Mouse (Mus musculus): Measurements from ENCODE around the gene Praf2.
"Not testable (repeated sequence)": the region's sequence is repeated elsewhere in the genome, so short reads cannot be mapped to it uniquely, and the experiment has no call there.

Praf2 gene

DNA sequence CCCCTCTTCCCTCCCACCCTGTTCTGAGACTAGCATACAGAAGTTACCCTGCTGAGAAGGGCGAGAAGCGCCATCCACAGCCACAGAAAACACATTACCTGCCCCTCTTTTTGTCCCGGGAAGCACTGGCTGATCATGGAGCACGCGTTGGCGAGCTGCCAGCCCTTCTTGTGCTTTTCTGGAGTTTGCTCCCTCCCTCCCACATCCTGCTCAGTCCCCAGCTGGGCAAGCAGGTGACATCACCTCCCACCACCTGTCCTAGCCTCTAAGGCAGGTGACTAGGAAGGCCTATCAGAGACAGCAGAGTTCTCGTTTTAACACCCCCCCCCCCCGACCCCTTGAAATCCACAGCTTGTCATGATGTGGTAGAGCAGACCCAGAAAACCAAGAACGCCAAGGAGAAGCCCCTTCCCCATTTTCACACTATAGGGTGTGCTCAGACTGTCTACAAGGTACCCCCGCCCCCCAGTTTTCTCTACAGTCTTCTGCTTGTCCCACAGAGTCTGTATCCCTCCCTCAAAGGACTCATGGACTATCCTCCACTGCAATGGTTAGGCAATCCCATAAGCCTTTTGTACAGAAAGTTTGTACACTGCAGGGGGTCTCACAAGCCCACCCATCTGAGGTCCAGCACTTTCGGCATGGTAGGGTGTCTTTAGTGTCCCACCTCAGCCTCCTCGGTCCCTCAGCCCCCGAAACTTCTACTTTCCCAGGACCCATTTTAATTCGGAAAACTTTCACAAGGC is 11.3 kb downstream of the Praf2 start:
- no peak for DNase-seq (ENCODE audit: low spot score)

DNA sequence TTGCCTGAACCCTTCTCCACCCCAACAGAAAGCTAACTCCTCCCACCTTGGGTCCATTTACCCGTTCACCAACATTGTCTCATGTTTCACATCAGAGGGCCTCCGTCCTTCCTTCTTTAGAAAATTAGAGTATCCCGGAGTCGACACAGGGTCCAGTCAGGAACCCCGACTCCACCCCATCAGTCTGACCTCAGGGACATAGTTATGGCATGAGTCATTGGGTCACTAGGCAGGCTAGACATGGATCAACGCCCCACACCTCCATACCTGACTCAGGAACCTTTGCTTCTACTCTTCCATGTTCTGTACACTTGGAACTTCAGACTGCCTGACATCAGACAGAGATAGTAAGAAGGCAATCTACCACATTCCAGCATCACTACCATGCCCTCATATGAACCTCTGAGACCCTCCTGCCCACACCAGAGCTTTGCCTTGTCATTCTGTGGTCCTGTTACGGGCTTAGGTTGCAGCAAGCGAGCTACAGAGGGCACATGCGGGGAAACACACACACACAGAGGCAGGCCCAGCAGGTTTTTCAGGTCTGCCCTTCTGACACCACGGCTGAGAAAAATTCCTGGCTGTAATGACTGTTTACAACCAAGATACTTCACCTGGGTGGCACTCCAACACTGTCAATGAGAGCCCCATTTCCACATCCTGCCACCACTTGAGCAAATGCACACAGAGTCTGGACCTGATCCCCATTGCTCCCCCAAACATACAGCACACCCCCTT is 12.0 kb downstream of the Praf2 start:
- no peak for DNase-seq (ENCODE audit: low spot score)

GRCm38 (mm10) chrX:7741103-7741502 is 12.9 kb downstream of the Praf2 start:
- DNase-seq (ENCODE audit: low spot score) = no peak

DNA sequence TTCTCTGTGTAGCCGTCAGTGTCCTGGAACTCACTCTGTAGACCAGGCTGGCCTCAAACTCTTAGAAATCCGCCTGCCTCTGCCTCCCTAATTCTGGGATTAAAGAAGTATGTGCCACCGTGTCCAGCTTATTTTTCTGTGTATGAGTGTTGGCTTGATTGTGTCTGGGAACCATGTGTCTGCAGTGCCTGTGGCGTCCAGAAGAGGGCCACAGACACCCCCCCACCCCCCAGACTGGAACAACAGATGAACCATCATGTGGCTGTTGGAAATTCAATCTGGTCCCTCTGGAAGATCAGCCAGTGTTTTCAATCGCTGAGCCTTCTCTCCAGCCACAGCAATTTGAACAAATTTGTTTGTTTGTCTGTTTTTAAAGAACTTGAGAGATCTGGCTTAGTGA is 15.2 kb downstream of the Praf2 start:
- DNase-seq (ENCODE audit: low spot score) = no peak

- DNase-seq (ENCODE audit: low spot score) = no peak
Measured at GRCm38 (mm10) chrX:7744940-7745339, 16.7 kb downstream of the Praf2 start.

- no peak for DNase-seq (ENCODE audit: low spot score)
Measured at GRCm38 (mm10) chrX:7745429-7745828, 17.2 kb downstream of the Praf2 start.

DNA sequence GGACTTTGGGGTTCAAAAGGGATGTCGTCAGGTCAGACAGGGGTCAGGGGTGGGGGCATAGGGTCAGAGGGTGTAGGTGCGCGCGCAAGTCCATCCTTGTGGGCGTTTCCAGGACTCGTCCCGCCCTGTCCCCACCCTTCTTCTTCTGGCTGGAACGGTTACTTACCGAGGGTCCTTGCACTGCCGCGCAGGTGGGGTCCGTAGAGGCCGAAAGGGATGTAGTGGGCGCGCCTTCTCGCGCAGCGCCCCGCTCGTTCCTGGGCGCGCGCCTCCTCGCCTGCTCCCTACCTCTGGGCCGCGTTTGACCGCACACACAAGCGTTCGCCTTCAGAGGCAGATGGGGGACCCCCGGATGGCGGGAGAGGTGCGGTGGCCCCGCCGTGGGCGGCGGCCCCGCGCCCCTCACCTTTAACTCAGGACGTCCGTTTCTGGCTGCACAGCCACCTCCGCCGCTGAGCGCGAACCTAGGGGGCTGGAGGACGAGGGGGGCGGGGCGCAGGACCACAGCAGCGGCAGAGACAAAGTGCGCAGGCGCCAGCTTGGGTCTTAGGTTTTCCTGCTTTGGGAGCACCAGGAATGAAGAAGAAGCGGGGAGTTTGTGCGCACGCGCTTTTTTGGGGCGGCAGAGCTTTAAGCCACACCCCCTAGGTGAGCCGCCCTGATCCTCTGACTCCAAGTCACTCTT is 22.3 kb downstream of the Praf2 start, which contains the start of gene Ccdc120:
Ccdc120 (minus strand) TSS at position 474 of the 685 bp plus-strand sequence.
- DNase-seq (ENCODE audit: low spot score) = peak; percentile 52

DNA sequence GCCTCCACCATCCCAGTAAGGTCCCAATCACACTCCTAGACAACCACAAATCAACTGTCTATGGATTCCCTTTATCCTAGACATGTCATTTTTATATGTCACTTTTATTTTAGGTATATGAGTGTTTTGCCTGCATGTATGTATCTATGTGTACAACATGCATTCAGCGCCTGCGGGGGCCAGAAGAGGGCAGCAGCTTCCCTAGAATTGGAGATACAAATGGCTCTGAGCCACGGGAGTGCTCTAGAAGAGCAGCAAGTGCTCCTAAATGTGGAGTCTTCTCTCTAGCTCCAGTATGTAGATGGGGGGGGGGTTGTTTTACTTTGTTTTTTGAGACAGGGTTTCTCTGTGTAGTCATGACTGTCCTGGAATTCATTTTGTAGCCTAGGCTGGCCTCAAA is 25.4 kb downstream of the Praf2 start:
- DNase-seq (ENCODE audit: low spot score) = not testable (repeated sequence)

GRCm38 (mm10) chrX:7762137-7762920 is 34.1 kb downstream of the Praf2 start, which contains the start of gene Tfe3:
Tfe3 (plus strand) TSS chrX:7762560.
- DNase-seq (ENCODE audit: low spot score) = peak; percentile 74

DNA sequence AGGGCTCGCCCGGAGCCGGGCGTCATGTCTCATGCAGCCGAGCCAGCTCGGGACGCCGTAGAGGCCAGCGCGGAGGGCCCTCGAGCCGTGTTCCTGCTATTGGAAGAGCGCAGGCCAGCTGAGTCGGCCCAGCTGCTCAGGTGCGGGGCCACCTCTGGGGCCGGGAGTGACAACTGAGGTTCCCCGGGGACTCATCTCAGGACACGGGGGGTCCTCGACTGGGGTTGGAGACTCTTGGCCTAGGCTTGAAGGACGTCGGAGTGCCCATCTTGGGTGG is 34.6 kb downstream of the Praf2 start:
- DNase-seq (ENCODE audit: low spot score) = no peak

DNA sequence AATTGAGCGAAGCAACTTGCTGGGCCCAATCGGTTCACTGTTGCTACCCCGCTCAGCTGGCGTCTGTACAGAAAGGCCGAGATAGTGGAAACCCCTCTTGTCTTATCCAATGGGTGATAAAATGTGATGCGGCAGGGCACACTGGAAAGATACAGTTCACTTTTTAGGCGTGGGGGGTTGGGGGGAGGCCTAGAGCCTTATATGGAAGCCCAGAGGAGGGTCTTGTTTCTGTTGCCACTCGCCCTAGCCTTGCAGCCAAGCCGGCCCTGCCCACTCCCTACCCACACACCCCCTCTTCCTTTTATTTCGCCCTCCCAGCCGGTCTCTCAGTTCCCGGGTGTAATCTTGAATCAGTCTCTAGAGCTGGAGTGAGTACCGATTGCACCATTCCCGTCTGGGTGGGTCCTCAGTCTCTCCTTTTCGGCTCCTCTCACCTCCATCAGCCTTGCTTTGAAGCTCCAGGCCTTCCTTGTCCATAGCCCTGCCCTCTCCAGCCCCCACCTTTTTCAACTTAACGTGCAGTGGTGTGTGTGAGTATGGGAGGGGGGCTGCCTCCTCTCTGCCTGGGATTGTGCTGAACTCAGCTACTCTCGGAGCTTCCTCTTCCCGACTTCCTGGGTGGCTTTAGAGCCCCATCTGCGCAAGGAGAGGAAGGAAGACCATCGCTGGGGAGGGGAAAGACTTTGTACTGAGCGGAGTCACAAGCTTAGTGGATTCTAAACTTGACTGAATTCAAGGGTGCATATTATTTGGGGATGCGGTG is 35.6 kb downstream of the Praf2 start:
- DNase-seq (ENCODE audit: low spot score) = no peak

DNA sequence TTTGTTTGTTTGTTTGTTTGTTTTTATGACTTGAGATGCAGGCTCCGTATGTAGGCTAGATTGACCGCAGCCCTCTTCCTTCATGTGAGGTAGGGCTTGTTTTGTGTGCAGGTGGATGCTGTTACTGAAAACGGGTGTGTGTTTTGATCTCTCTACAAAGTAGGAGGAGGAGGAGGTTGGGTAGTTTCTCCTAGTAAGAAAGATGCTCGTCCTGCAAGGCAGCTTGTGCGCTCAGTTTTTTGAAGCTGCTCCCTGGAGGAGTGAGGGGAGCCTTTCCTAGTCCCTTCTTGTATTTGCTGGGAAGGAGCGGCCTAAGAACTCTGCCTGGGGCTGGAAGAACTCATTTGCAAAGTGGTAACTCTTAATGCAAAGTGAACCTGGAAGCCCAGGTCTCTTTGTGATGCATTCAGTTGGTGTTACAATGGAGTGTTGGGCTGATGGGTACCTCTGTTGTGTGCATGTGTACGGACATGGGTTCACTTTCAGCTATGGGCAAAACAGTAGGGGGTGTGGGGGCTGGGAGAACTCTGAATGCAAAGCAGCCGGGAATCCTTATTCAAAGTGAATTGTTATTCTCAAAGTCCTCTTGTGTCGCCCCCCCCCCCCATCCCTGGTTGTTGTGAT is 36.5 kb downstream of the Praf2 start:
- DNase-seq (ENCODE audit: low spot score) = no peak

DNA sequence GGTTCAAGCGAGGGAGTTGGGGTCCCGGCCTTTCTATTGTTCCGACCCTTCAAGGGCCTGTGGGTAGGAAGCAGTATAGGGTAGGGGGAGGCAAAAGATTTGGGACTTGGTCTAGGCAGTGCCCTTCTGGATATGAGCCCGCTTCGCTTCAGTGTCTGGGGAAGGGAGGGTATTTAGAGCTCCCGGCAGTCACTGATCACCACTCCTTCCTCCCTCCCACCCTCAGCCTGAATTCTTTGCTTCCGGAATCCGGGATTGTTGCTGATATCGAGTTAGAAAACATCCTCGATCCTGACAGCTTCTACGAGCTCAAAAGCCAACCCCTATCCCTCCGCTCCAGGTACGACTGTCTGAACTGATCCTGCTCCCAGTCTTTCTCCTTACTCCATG is 37.0 kb downstream of the Praf2 start:
- DNase-seq (ENCODE audit: low spot score) = no peak

GRCm38 (mm10) chrX:7765764-7766163 is 37.5 kb downstream of the Praf2 start:
- no peak for DNase-seq (ENCODE audit: low spot score)

DNA sequence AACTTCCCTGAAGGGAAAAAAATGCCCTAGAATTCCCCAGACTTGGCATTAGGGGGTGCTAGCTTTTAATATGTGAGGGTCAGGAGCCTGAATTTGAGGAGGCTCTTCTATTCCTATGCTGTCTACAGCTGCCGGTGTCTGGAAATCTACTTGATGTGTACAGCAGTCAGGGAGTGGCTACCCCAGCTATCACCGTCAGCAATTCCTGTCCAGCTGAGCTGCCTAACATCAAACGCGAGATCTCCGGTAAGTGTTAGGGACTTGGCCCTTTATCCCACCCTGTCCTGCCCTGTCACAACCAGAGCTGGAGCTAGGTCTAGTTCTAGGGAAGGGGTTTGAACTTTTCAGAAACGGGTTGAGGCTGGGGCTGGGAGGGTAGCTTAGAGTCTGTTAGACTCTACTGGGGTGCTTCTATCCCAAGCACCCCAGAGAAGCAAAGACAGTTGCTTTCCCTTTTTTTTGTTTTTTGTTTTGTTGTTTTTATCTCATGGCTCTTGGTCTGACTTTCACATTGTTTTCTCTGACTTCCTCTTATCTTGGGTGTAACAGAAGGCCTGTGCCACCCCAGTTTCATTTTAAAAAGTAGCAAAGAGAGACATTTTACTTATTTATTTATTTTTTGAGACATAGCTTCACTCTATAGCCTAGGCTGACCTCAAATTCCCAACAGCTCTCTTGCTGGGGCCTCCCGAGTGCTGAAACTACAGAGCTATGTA is 41.2 kb downstream of the Praf2 start:
- DNase-seq (ENCODE audit: low spot score) = no peak

GRCm38 (mm10) chrX:7772766-7773165 is 44.5 kb downstream of the Praf2 start:
- no peak for DNase-seq (ENCODE audit: low spot score)

DNA sequence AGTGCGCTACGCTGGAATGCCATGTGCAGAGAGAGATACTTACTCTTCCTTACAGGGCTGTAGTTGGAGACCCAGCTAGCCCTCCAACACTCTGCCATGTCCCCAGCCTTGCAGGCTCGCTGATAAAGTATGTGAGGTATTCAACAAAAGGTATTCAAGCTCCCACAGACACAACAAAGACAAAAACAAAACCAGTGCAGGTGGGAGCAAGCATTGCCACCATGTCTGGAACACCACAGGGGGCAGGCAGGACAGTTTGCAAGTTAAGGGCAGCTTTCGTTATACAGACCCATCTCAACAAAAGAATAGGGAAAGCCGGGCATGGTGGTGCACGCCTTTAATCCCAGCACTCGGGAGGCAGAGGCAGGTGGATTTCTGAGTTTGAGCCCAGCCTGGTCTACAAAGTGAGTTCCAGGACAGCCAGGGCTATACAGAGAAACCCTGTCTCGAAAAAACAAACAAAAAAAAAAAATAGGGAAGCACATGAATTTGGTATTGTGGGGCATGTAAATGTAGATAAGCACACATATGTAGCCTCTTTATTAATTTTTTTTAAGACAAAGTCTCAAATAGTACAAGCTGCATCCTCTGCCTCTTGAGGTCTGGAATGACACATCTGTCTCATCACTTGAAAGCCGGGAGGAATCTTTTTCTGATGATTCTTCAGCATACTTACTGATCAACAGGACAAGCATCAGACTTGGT is 47.4 kb downstream of the Praf2 start:
- DNase-seq (ENCODE audit: low spot score) = no peak

DNA sequence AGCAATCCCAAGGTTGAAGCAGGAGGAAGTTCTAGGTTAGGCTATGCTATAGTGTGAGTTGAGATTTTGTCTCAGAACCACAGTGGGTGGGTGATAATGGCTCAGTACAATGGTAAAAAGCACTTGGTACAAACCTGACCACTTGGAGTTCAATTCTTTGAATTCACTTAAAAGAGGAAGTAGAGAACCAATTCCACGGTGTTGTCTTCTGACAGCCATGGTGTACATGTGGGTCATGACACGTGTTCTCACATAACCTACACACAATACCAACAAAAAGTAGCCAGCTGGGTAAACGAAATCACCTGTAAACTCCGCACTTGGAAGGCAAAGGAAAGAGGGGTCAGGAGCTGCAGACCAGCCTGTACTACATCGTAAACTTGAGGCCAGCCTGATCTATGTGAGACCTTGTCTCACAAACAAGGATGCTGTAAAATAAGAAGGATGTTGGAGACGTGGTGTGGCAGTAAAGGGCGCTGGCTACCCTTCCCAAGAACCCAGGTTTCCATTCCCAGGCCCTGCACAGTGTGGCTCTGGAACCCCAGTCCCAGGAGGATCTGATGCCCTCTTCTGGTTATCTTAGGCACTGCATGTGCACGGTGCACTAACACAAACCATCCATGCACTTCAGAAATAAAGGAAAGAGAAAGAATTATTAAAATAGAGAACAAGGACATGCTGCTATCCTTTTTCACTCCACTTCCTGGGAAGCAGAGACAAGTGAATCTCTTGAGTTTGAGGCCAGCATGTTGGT is 48.3 kb downstream of the Praf2 start:
- DNase-seq (ENCODE audit: low spot score) = peak; percentile 54

All from ovary, postnatal 14 days (tissue).